Mouse (Mus musculus) CD4-positive, CD25-positive, alpha-beta regulatory T cell, adult 4 months (primary cell): ENCODE measurements around the gene Ccdc115. TPM values are rescaled to one million over a fixed set of nuclear protein-coding genes. Genes with fewer than 3 reads are reported as not detected.

Source experiments
- polyA plus RNA-seq, 2 experiments: library from polyadenylated mRNA; unstranded; fragments of 100-300 nt; shearing (Covaris generic); gene quantifications; one replicate each; pipeline ENCODE4 v1.2.1; 2017

Gene Ccdc115
- polyA plus RNA-seq, 2 experiments from 2014 or later, result 37.2 to 56.6 TPM

Other genes with a start within 250 kb of the Ccdc115 start
- 100 to 1,000 TPM; 140 to 143 TPM for gene Imp4, start 179 bp upstream of the Ccdc115 start, polyA plus RNA-seq
- 100 to 1,000 TPM; 127 to 195 TPM for gene Ptpn18, start 20.1 kb upstream of the Ccdc115 start, polyA plus RNA-seq
- gene Prss39, start 58.7 kb upstream of the Ccdc115 start, polyA plus RNA-seq, result not detected
- gene Cfc1, start 96.0 kb upstream of the Ccdc115 start, polyA plus RNA-seq, result under 1 TPM in 1 of 2 experiments, not detected in 1; 0.31 TPM
- gene Prss40, start 121.3 kb upstream of the Ccdc115 start, polyA plus RNA-seq, result not detected
- not detected for gene Amer3, start 140.0 kb upstream of the Ccdc115 start, polyA plus RNA-seq